Mouse (Mus musculus) midbrain, embryonic 10.5 days (tissue): ENCODE data around the gene Mcts2. TPM values are rescaled to one million over a fixed set of nuclear protein-coding genes. Genes with fewer than 3 reads are reported as not detected.
A peak's percentile ranks its signal among the peaks of the same experiment; 100 is the strongest.

Experiments
- DNase-seq: peaks from one replicate; pipeline ENCODE4 v3.0.0-alpha.2; 2017; ENCODE audit warnings: low spot score
- H3K27ac ChIP-seq: fragments of 300-500 bp; sonication (generic); replicated peaks from 2 replicates; pipeline ENCODE4 v1.5.1; 2016; ENCODE audit warnings: mild to moderate bottlenecking
- H3K27me3 ChIP-seq: fragments of 300-500 bp; sonication (generic); 2 replicates; pipeline ENCODE4 v1.6.1; 2016; ENCODE audit warnings: low read depth, mild to moderate bottlenecking; ENCODE audit not compliant: poor library complexity, severe bottlenecking
- H3K36me3 ChIP-seq: fragments of 300-500 bp; sonication (generic); 2 replicates; pipeline ENCODE4 v1.6.1; 2016; ENCODE audit warnings: mild to moderate bottlenecking, moderate library complexity
- H3K4me1 ChIP-seq: fragments of 300-500 bp; sonication (generic); 2 replicates; pipeline ENCODE4 v1.6.1; 2016
- H3K4me3 ChIP-seq: fragments of 300-500 bp; sonication (generic); 2 replicates; pipeline ENCODE4 v1.5.1; 2016; ENCODE audit warnings: mild to moderate bottlenecking, moderate library complexity
- H3K9me3 ChIP-seq: fragments of 300-500 bp; sonication (generic); replicated peaks from 2 replicates; pipeline ENCODE4 v1.6.1; 2016; ENCODE audit warnings: mild to moderate bottlenecking
- WGBS: fragments of 180-500 bp; shearing (Covaris S2); methylation state at CpG from one replicate; pipeline ENCODE4 v1.1.7; 2016; 5-methylcytosine and 5-hydroxymethylcytosine counted together
- polyA plus RNA-seq: library from polyadenylated mRNA; unstranded; fragments of >200 nt; fragmentation: Nextera tagmentation; extraction: Ambion mirVana; gene quantifications from 2 replicates; pipeline ENCODE4 v1.2.1, GENCODE M21; 2016

The Mcts2 gene
- polyA plus RNA-seq, 1 experiment from 2014 or later: 42.9 TPM

GRCm38 (mm10) chr2:152709066-152709465 lies 22.2 kb downstream of the Mcts2 start:
- no peak overlapping the region for H3K27ac ChIP-seq
- DNase-seq: no peak
- no peaks in the 10 kb centered on the region for H3K27me3 ChIP-seq
- WGBS: 95% methylated on average over 5 of the region's 5 CpGs
- peaks cover 41% of the 10 kb centered on the region for H3K36me3 ChIP-seq
- H3K9me3 ChIP-seq: no peaks in the 10 kb centered on the region
- H3K4me1 ChIP-seq: peaks cover 37% of the 10 kb centered on the region
- H3K4me3 ChIP-seq: no peak overlapping the region

DNA sequence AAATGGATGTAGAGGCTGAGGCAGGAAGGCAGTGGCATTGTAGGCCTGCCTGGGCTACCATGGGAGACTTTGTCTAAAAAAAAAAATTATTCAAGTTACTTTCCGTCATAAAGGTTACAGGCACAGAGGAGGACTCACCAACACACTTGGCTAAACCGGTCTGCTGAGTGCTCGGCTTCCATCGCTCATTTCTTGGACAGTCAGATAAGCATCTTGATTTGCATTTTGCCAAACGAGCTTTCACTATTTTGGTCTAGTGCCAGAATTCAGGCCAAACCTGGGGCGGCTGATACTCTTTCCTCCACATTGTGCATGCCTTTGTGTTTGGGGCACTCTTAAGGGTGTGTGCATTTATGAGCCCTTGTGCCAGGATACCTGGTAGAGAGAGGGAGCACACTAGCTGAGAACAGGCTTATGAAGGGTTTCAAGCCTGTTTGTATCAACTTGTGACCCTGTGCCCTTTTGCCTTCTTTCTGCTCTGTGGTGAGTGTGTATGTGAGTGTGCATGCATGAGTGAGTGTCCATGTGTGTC lies 29.5 kb downstream of the Mcts2 start:
- H3K27me3 ChIP-seq: no peaks in the 10 kb centered on the region
- peak overlapping the region; percentile 85; the same call in 1 of the 2 replicates for H3K27ac ChIP-seq
- no peaks in the 10 kb centered on the region for H3K36me3 ChIP-seq
- H3K4me3 ChIP-seq: no peak overlapping the region
- WGBS: 88% methylated on average over 6 of the region's 6 CpGs
- H3K9me3 ChIP-seq: no peaks in the 10 kb centered on the region
- no peak for DNase-seq
- H3K4me1 ChIP-seq: peaks cover 33% of the 10 kb centered on the region

DNA sequence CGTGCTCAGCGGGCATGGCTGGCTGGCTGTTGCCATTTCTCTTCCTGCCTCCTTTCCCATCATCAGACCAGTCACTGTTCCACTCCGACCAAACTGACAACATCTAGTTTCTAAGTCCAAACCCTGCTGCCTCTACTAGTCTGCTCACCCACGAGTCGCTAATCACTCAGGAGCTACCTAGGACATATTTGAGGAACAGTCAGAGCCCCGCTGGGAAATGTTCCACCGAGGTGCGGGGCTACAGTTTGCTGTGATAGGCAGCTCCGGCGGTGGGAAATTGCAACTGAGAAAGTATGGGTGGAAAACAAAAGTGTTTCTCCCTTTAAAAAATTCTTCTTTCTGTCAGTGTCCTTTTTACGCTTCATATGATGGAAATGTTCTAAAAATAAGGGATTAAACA lies 30.8 kb downstream of the Mcts2 start:
- no peak for DNase-seq
- Histone ChIP-seq H3K9me3 (no peaks in the 10 kb centered on the region), H3K27me3 (peaks cover 3% of the 10 kb centered on the region), H3K36me3 (no peaks in the 10 kb centered on the region), H3K27ac (peak overlapping the region; percentile 85), H3K4me3 (0 out of 2 replicates have a peak overlapping the region, but pooled peaks have one; percentile 32), H3K4me1 (peaks cover 33% of the 10 kb centered on the region)
- 60% methylated on average over 11 of the region's 11 CpGs for WGBS

- H3K4me3 ChIP-seq: peak overlapping the region; percentile 32; the same call in 1 of the 2 replicates
- peaks cover 37% of the 10 kb centered on the region for H3K4me1 ChIP-seq
- DNase-seq: peak; percentile 66
- no peaks in the 10 kb centered on the region for H3K9me3 ChIP-seq
- peak overlapping the region; percentile 85 for H3K27ac ChIP-seq
- 26% methylated on average over 6 of the region's 6 CpGs for WGBS
- H3K27me3 ChIP-seq: peaks cover 7% of the 10 kb centered on the region
- no peaks in the 10 kb centered on the region for H3K36me3 ChIP-seq
Observed at GRCm38 (mm10) chr2:152718076-152718475, 31.2 kb downstream of the Mcts2 start.

GRCm38 (mm10) chr2:152723651-152724331 lies 37.0 kb downstream of the Mcts2 start:
- no peaks in the 10 kb centered on the region for H3K9me3 ChIP-seq
- peak overlapping the region; percentile 54 for H3K4me3 ChIP-seq
- 3% methylated on average over 37 of the region's 37 CpGs for WGBS
- peak overlapping the region; percentile 87 for H3K27ac ChIP-seq
- no peaks in the 10 kb centered on the region for H3K36me3 ChIP-seq
- DNase-seq: peak; percentile 73
- H3K4me1 ChIP-seq: peaks cover 54% of the 10 kb centered on the region
- H3K27me3 ChIP-seq: peaks cover 31% of the 10 kb centered on the region

DNA sequence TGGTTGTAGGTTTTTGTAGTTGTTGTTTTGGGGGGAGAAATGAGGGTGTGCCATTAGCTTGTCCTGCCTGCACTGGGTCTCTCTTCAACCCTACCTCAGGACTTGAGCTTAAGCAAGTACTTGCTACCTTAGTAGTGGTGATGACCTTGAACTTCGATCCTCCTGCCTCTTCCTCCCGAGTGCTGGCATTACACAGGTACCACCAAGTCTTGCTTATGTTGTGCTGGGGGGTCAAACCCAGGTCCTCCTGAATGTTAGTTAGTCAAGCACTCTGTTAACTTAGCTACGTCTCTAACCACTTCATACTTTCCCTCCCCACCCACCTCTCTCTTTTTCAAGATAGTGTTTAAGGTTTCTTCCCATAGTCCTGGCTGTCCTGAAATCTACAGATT lies 37.5 kb downstream of the Mcts2 start:
- DNase-seq: no peak
- Histone ChIP-seq H3K27me3 (peaks cover 31% of the 10 kb centered on the region), H3K27ac (peak overlapping the region; percentile 87), H3K4me3 (peak overlapping the region; percentile 54), H3K9me3 (no peaks in the 10 kb centered on the region), H3K36me3 (no peaks in the 10 kb centered on the region), H3K4me1 (peaks cover 53% of the 10 kb centered on the region)
- WGBS: 67% methylated on average over 3 of the region's 3 CpGs

DNA sequence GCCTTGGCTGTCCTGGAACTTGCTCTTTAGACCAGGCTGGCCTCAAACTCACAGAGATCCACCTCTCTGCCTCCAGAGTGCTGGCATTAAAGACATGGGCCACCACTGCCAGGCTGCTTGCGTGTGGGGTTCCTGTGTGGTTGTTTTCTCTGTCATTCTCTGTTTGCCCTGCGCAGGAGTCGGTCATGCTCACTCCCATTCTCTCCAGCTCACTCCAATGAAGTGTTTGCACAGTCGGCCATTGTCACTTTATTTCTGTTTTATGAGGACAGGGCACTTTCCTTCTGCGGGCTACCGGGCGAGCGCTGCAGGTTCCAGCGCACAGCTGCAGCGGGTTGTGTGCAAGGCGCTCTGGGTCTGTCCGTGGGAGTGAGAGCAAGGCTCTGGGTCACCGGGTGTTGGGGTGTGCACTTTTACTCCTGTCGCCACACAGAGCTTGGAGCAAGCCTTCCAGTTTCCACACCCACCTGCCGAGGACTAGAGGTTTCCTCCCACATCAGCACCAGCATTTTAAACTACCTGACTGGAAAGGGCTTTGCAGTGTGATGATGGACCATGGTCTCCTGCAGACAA lies 38.4 kb downstream of the Mcts2 start:
- Histone ChIP-seq H3K27me3 (peaks cover 31% of the 10 kb centered on the region), H3K9me3 (no peaks in the 10 kb centered on the region), H3K4me1 (peaks cover 56% of the 10 kb centered on the region), H3K27ac (peak overlapping the region; percentile 87), H3K4me3 (no peak overlapping the region), H3K36me3 (no peaks in the 10 kb centered on the region)
- no peak for DNase-seq
- 71% methylated on average over 15 of the region's 15 CpGs for WGBS

GRCm38 (mm10) chr2:152726213-152726612 lies 39.4 kb downstream of the Mcts2 start:
- no peak for DNase-seq
- WGBS: 85% methylated on average over 6 of the region's 6 CpGs
- Histone ChIP-seq H3K9me3 (no peaks in the 10 kb centered on the region), H3K4me3 (no peak overlapping the region), H3K27me3 (peaks cover 31% of the 10 kb centered on the region), H3K27ac (no peak overlapping the region), H3K4me1 (peaks cover 62% of the 10 kb centered on the region), H3K36me3 (no peaks in the 10 kb centered on the region)

- Histone ChIP-seq H3K27me3 (peaks cover 31% of the 10 kb centered on the region), H3K27ac (peak overlapping the region; percentile 74), H3K4me3 (no peak overlapping the region), H3K9me3 (no peaks in the 10 kb centered on the region), H3K36me3 (no peaks in the 10 kb centered on the region), H3K4me1 (peaks cover 64% of the 10 kb centered on the region)
- peak; percentile 11 for DNase-seq
- 71% methylated on average over 6 of the region's 6 CpGs for WGBS
Observed at GRCm38 (mm10) chr2:152726751-152727335, 40.0 kb downstream of the Mcts2 start.

- Histone ChIP-seq H3K27me3 (peaks cover 25% of the 10 kb centered on the region), H3K4me1 (peaks cover 70% of the 10 kb centered on the region), H3K36me3 (no peaks in the 10 kb centered on the region), H3K9me3 (no peaks in the 10 kb centered on the region), H3K27ac (peak overlapping the region; percentile 69), H3K4me3 (no peak overlapping the region)
- 90% methylated on average over 14 of the region's 14 CpGs for WGBS
- no peak for DNase-seq
Observed at GRCm38 (mm10) chr2:152727795-152728510, 41.1 kb downstream of the Mcts2 start.

DNA sequence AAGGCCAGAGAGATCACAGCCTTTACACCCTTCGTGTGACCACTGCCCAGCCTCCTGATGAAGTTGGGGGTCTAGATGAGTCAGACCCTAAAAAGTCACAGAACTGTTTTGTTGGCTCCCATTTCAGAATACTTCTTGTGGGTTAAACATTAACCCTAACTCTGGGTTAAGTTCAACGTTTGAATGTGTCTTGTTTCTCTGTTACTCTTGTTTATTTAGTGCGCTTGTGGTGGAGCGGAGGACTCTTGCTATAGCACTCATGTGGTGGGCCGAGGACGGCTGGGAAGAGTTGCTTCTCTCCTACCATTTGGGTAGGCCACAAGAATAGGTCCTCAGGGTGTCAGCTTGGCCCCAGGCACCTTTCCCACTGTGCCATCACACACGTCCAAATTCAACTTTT lies 41.8 kb downstream of the Mcts2 start:
- Histone ChIP-seq H3K4me1 (peaks cover 72% of the 10 kb centered on the region), H3K4me3 (no peak overlapping the region), H3K27ac (peak overlapping the region; percentile 69; the same call in 1 of the 2 replicates), H3K36me3 (no peaks in the 10 kb centered on the region), H3K9me3 (no peaks in the 10 kb centered on the region), H3K27me3 (peaks cover 19% of the 10 kb centered on the region)
- 84% methylated on average over 7 of the region's 7 CpGs for WGBS
- DNase-seq: no peak

- Histone ChIP-seq H3K36me3 (no peaks in the 10 kb centered on the region), H3K27me3 (peaks cover 15% of the 10 kb centered on the region), H3K4me1 (peaks cover 72% of the 10 kb centered on the region), H3K27ac (peak overlapping the region; percentile 75), H3K4me3 (no peak overlapping the region), H3K9me3 (no peaks in the 10 kb centered on the region)
- DNase-seq: no peak
- WGBS: 62% methylated on average over 8 of the region's 8 CpGs
Observed at GRCm38 (mm10) chr2:152729013-152729635, 42.3 kb downstream of the Mcts2 start.
